Mouse (Mus musculus): ENCODE data around the gene Polr3c. TPM values are rescaled to one million over a fixed set of nuclear protein-coding genes. Genes with fewer than 3 reads are reported as not detected.

Gene Polr3c
- 28.4 and 31.5 TPM in 2 replicates for polyA plus RNA-seq (2012; rRNA removed)

DNA sequence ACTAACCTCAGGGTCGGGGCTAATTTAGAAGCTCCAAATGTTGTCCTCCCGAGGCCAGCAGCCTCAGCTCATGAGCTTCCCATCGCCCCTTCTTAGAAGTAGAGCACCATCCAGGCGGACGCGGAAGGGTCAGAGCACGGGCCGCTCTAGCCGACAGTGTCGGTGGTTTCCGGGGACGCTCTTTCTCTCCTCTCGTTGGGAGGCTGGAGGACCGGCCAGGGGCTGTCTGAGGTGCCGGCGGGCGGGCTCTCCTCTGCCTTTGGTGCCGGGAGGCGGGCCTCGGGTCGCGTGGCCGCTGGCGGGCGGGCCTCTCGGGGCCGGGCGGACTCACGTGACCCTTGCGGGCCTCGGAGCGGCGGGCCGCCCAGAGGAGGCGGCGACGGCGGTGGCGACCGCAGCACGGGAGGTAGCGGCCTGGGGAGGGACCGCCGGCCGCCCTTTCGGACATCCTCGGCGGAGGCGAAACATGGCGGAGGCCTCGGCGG is at the start of gene Polr3c, which contains the start of gene Rnf115:
Gene Polr3c, minus strand, starts transcription at position 286 of the 485 bp plus-strand sequence.
Gene Rnf115, plus strand, starts transcription at position 322 of the 485 bp plus-strand sequence.

DNA sequence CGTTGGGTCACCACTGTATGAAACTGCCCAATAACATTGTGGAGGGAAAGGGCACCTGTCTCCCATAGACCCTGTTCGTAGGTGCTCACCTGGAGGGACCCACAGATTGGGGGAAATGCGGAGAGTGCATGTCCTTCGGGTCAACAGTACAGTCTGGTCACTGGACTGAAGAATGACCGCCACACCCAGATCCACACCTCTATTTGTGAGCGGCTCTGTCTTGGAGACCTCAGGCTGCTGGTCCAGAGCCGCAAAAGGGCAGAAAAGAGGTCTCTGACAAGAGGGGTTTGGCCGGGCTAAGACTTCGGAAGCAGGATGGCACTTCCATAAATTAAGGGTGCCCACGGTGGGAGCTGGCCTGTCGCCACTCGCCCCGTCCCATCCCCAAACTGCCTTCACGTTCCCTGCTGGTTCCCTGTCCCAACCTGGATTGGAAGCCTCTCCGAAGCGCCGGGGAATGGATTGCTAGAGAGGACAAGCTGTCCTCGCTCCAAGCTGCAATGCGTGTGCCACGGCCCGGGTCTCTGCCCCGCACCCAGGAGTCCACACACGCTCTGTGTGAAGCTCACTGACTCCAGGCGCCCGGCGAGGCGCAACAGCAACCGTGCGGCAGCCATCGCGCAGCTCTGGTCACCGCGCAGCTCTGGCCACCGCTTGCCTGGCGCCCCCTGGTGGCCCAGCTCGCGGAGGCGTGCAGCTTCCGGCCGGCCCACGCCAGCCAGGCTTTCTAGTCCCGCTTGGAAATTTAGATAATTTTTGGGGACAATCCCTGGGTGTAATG is 19.3 kb downstream of the Polr3c start, which contains the start of gene Nudt17:
Gene Nudt17, minus strand, starts transcription at position 660 of the 781 bp plus-strand sequence.

DNA sequence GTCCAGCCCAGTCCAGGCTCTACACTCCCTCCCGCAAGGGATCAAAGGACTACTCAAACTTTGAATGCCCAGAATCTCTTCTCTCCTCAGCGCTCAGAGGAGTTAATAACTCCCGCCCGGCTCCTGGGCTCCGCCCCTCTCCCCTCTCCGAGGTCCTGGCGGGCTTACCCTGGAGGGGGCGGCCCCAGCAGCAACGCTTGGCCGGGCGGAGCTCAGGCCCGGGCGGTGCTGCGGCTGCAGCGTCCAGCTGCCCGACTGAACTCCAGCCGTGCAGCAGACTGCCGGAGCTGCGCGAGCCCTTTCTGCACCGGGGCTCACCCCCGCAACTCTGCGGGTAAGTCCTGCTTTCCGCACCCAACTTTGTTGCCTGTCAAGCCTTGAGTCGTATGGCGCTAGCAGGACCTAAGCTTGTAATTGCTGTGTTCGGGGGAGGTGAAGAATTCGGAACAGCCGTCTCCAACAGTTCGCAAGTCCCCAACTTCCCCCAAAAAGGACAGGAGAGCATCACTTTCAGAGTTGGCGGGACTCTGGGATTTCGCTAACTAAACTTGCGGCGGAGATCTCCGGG is 31.1 kb downstream of the Polr3c start, which contains the start of gene Pias3:
Gene Pias3, plus strand, starts transcription at position 187 of the 568 bp plus-strand sequence.

DNA sequence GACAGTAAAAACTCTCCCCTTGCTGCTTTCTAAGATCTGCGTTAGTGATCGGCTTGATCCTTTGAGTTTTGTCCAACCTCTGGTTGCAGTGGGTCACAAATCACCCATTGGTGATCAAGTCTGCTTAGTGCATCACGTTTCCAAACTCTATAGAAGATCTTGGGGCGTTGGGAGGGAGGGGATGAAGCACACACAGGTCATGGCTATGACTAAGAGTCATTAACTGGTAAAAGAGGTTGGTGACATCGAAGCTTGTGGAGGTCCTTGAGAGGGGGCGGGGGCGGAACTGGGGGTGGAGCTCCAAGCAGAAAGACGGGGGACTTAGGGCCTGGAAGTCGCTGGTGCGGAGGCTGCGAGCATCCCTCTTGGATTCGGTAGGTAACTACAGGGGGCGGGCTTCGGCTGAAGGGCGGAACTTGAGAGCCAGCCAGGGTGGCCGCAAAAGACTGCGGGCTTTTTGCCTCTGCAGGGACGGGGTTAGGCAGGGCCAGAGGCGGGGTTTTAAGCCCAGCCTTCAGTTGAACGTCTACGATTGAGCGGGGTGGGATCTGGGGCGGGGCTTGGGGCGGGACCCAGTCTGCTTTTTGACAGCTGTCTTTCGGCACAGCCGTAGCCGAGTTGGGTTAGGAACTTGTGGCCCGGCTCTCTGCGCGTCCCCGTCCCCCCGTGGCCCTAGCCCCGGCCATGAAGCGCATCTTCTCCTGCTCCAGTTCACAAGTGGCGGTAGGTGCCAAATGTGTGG is 57.5 kb downstream of the Polr3c start, which contains the start of gene Ankrd35:
Gene Ankrd35, plus strand, starts transcription at position 405 of the 742 bp plus-strand sequence.

Other genes starting within 250 kb of the Polr3c start
- 0.07 TPM in 1 of 2 replicates, not detected in the other for gene Hfe2, start 202.5 kb downstream of the Polr3c start, polyA plus RNA-seq (2012; rRNA removed)
- 769 and 795 TPM in 2 replicates for gene Txnip, start 169.7 kb downstream of the Polr3c start, polyA plus RNA-seq (2012; rRNA removed)
- not detected in 2 replicates for gene Gm16253, start 150.6 kb downstream of the Polr3c start, polyA plus RNA-seq (2012; rRNA removed)
- 9.1 and 11.7 TPM in 2 replicates for gene Polr3gl, start 133.4 kb downstream of the Polr3c start, polyA plus RNA-seq (2012; rRNA removed)
- gene Ankrd34a, start 131.0 kb downstream of the Polr3c start, polyA plus RNA-seq (2012; rRNA removed): 1.2 and 1.3 TPM in 2 replicates
- gene Lix1l, start 126.5 kb downstream of the Polr3c start, polyA plus RNA-seq (2012; rRNA removed): 7.5 and 10.4 TPM in 2 replicates
- 2.7 and 4.0 TPM in 2 replicates for gene Rbm8a, start 97.7 kb downstream of the Polr3c start, polyA plus RNA-seq (2012; rRNA removed)
- 18.8 and 27.0 TPM in 2 replicates for gene Pex11b, start 92.3 kb downstream of the Polr3c start, polyA plus RNA-seq (2012; rRNA removed)
- 0.05 TPM in 1 of 2 replicates, not detected in the other for gene Gm42957, start 92.2 kb downstream of the Polr3c start, polyA plus RNA-seq (2012; rRNA removed)
- gene Itga10, start 82.0 kb downstream of the Polr3c start, polyA plus RNA-seq (2012; rRNA removed): 1.1 TPM in 2 replicates
- 1.4 and 1.9 TPM in 2 replicates for gene Ankrd35, start 57.5 kb downstream of the Polr3c start, polyA plus RNA-seq (2012; rRNA removed)
- 30.6 and 41.0 TPM in 2 replicates for gene Pias3, start 31.2 kb downstream of the Polr3c start, polyA plus RNA-seq (2012; rRNA removed)
- 3.1 and 4.0 TPM in 2 replicates for gene Nudt17, start 19.1 kb downstream of the Polr3c start, polyA plus RNA-seq (2012; rRNA removed)
- 12.9 and 14.1 TPM in 2 replicates for gene Rnf115, start within 50 bp of the Polr3c start, polyA plus RNA-seq (2012; rRNA removed)
- 0.07 TPM in 1 of 2 replicates, not detected in the other for gene Pdzk1, start 101.7 kb upstream of the Polr3c start, polyA plus RNA-seq (2012; rRNA removed)
- 0.30 and 0.44 TPM in 2 replicates for gene Cd160, start 101.7 kb upstream of the Polr3c start, polyA plus RNA-seq (2012; rRNA removed)
- 1.6 and 2.5 TPM in 2 replicates for gene Gja5, start 177.1 kb upstream of the Polr3c start, polyA plus RNA-seq (2012; rRNA removed)
- gene Gpr89, start 177.7 kb upstream of the Polr3c start, polyA plus RNA-seq (2012; rRNA removed): 13.7 and 20.7 TPM in 2 replicates
- not detected in 2 replicates for gene Gja8, start 198.4 kb upstream of the Polr3c start, polyA plus RNA-seq (2012; rRNA removed)